Mouse (Mus musculus) heart, adult 2 months (tissue): ENCODE measurements around the gene Igfbp6. TPM values are rescaled to one million over a fixed set of nuclear protein-coding genes. Genes with fewer than 3 reads are reported as not detected.
"Not testable (repeated sequence)": the region's sequence is repeated elsewhere in the genome, so short reads cannot be mapped to it uniquely, and the experiment has no call there.

ENCODE experiments used
- DNase-seq, 2 experiments: peaks; one replicate each; pipeline ENCODE4 v3.0.0; 2021
- H3K27ac ChIP-seq: fragments of 200-600 bp; 2 replicates; pipeline ENCODE4 v1.8.1; 2022
- H3K27me3 ChIP-seq: fragments of 200-500 bp; 2 replicates; pipeline ENCODE4 v1.6.1; 2012; ENCODE audit warnings: mild to moderate bottlenecking, low read length, inconsistent platforms, mixed read lengths; ENCODE audit not compliant: control insufficient read depth, insufficient read depth
- H3K36me3 ChIP-seq: fragments of 200-500 bp; 2 replicates; pipeline ENCODE4 v1.6.1; 2012; ENCODE audit warnings: low read length, inconsistent platforms; ENCODE audit not compliant: control insufficient read depth, insufficient read depth
- H3K4me1 ChIP-seq: fragments of 200-500 bp; 2 replicates; pipeline ENCODE4 v1.6.1; 2011; ENCODE audit warnings: low read length; ENCODE audit not compliant: control insufficient read depth, insufficient read depth
- H3K4me3 ChIP-seq: fragments of 200-600 bp; 2 replicates; pipeline ENCODE4 v1.8.1; 2022
- H3K79me2 ChIP-seq: fragments of 200-500 bp; replicated peaks from 2 replicates; pipeline ENCODE4 v1.6.1; 2012; ENCODE audit warnings: mild to moderate bottlenecking, inconsistent platforms, low read length, moderate library complexity, mixed read lengths; ENCODE audit not compliant: control insufficient read depth, insufficient read depth
- H3K9ac ChIP-seq: fragments of 200-500 bp; 2 replicates; pipeline ENCODE4 v1.6.1; 2012; ENCODE audit warnings: low read depth, mild to moderate bottlenecking, control low read depth, inconsistent platforms, low read length, mixed read lengths
- CTCF ChIP-seq: fragments of 200-600 bp; IDR thresholded peaks from 2 replicates; pipeline ENCODE4 v1.8.1; 2022; ENCODE audit warnings: antibody characterized with exemption, mild to moderate bottlenecking, moderate library complexity
- EP300 ChIP-seq: fragments of 200-500 bp; IDR thresholded peaks from 2 replicates; pipeline ENCODE4 v1.6.1; 2011; ENCODE audit warnings: low read depth, low read length, control low read depth; ENCODE audit not compliant: insufficient read depth
- POLR2A ChIP-seq: fragments of 200-500 bp; IDR thresholded peaks from 2 replicates; pipeline ENCODE4 v1.6.1; 2011; ENCODE audit warnings: mild to moderate bottlenecking, low read depth, low read length, control low read depth; ENCODE audit not compliant: insufficient read depth
- WGBS: fragments of 180-500 bp; shearing (Covaris S2); methylation state at CpG from one replicate; pipeline ENCODE4 v1.1.7; 2018; 5-methylcytosine and 5-hydroxymethylcytosine counted together
- intact Hi-C: fragments of 180-260 bp; cut with DNase I; formaldehyde crosslinking; loops from one replicate; pipeline ENCODE4 v1.15.1; 2025
- polyA plus RNA-seq: library from polyadenylated mRNA; depleted of rRNA; stranded (reverse); fragments of >200 nt; gene quantifications from 2 replicates; pipeline ENCODE4 v1.2.3, GENCODE M21; 2012
- total RNA-seq, 2 experiments: library from RNA; stranded (reverse); gene quantifications; 2 replicates each; pipeline ENCODE4 v1.2.3; 2021

Igfbp6 gene
- total and polyA plus RNA-seq, 3 experiments: 28.9 to 56.1 (median 31.7) TPM

- H3K27me3 ChIP-seq: no peaks in the 10 kb centered on the region
- no peak overlapping the region for H3K27ac ChIP-seq
- 0% methylated on average over 1 of the region's 1 CpGs for WGBS
- H3K9ac ChIP-seq: no peak overlapping the region
- no peaks in the 10 kb centered on the region for H3K79me2 ChIP-seq
- H3K36me3 ChIP-seq: no peaks in the 10 kb centered on the region
- peak; percentile 46 to 54 for DNase-seq
- 0 out of 2 replicates have a peak, but pooled peaks have one; percentile 34 for TF ChIP-seq EP300
- TF ChIP-seq CTCF: peak; percentile 79
- TF ChIP-seq POLR2A: no peak
- H3K4me3 ChIP-seq: no peak overlapping the region
- peaks cover 10% of the 10 kb centered on the region for H3K4me1 ChIP-seq
- intact Hi-C loops: loop anchor here (1.0 to 2.0 kb wide), 4 partner anchors 30 to 158 kb away; no protein-coding TSS in a partner anchor
Observed at GRCm38 (mm10) chr15:102146882-102147281, 2.7 kb downstream of the Igfbp6 start.

- Histone ChIP-seq H3K27ac (no peak overlapping the region), H3K27me3 (no peaks in the 10 kb centered on the region), H3K36me3 (no peaks in the 10 kb centered on the region), H3K4me3 (no peak overlapping the region), H3K9ac (no peak overlapping the region), H3K4me1 (peaks cover 10% of the 10 kb centered on the region), H3K79me2 (no peaks in the 10 kb centered on the region)
- 49% methylated on average over 16 of the region's 16 CpGs for WGBS
- DNase-seq: peak in 1 of 2 experiments; percentile 18
- TF ChIP-seq POLR2A (no peak), CTCF (no peak), EP300 (no peak)
- intact Hi-C loops: loop anchor here (1.0 to 2.0 kb wide), 4 partner anchors 31 to 159 kb away; no protein-coding TSS in a partner anchor
Observed at GRCm38 (mm10) chr15:102147674-102148402, 3.7 kb downstream of the Igfbp6 start.

- no peaks in the 10 kb centered on the region for H3K36me3 ChIP-seq
- peaks cover 10% of the 10 kb centered on the region for H3K4me1 ChIP-seq
- no peaks in the 10 kb centered on the region for H3K79me2 ChIP-seq
- no peak overlapping the region for H3K4me3 ChIP-seq
- H3K9ac ChIP-seq: no peak overlapping the region
- H3K27me3 ChIP-seq: no peaks in the 10 kb centered on the region
- H3K27ac ChIP-seq: no peak overlapping the region
- DNase-seq: peak in 1 of 2 experiments; percentile 12
- WGBS: 89% methylated on average over 4 of the region's 4 CpGs
- intact Hi-C loops: no loop called here
- TF ChIP-seq EP300 (no peak), POLR2A (no peak), CTCF (no peak)
Observed at GRCm38 (mm10) chr15:102149561-102149960, 5.4 kb downstream of the Igfbp6 start.

- no peaks in the 10 kb centered on the region for H3K27me3 ChIP-seq
- H3K9ac ChIP-seq: peak within 1 kb of the TSS; percentile 8; the same call in 1 of the 2 replicates
- intact Hi-C loops: no loop called here
- no peaks in the 10 kb centered on the region for H3K79me2 ChIP-seq
- 31% methylated on average over 20 of the region's 20 CpGs for WGBS
- H3K4me3 ChIP-seq: no peak within 1 kb of the TSS
- peak within 1 kb of the TSS; percentile 15; the same call in 1 of the 2 replicates for H3K27ac ChIP-seq
- DNase-seq: peak; percentile 56 to 58
- no peaks in the 10 kb centered on the region for H3K36me3 ChIP-seq
- TF ChIP-seq POLR2A (0 out of 2 replicates have a peak, but pooled peaks have one; percentile 28), EP300 (no peak)
- H3K4me1 ChIP-seq: peaks cover 10% of the 10 kb centered on the region
Observed at GRCm38 (mm10) chr15:102150301-102151135, 6.4 kb downstream of the Igfbp6 start, which contains the start of gene Soat2. Gene Soat2 (plus strand): TSS chr15:102150526.

GRCm38 (mm10) chr15:102152646-102153045 lies 8.5 kb downstream of the Igfbp6 start:
- 62% methylated on average over 4 of the region's 4 CpGs for WGBS
- no peaks in the 10 kb centered on the region for H3K79me2 ChIP-seq
- TF ChIP-seq CTCF: no peak
- no peak for TF ChIP-seq POLR2A
- no peak for TF ChIP-seq EP300
- H3K27me3 ChIP-seq: no peaks in the 10 kb centered on the region
- intact Hi-C loops: no loop called here
- H3K4me3 ChIP-seq: no peak overlapping the region
- H3K4me1 ChIP-seq: peaks cover 7% of the 10 kb centered on the region
- DNase-seq: no peak
- H3K27ac ChIP-seq: no peak overlapping the region
- H3K9ac ChIP-seq: no peak overlapping the region
- H3K36me3 ChIP-seq: no peaks in the 10 kb centered on the region

GRCm38 (mm10) chr15:102155006-102155405 lies 10.8 kb downstream of the Igfbp6 start:
- H3K9ac ChIP-seq, H3K27me3 ChIP-seq, H3K4me1 ChIP-seq, intact Hi-C loops, H3K79me2 ChIP-seq, DNase-seq, H3K36me3 ChIP-seq, H3K4me3 ChIP-seq, H3K27ac ChIP-seq: not testable (repeated sequence)
- WGBS: 96% methylated on average over 6 of the region's 6 CpGs
- peak; percentile 29 for TF ChIP-seq CTCF
